Mouse (Mus musculus): Measurements from ENCODE around the gene Gm49345. TPM values are rescaled to one million over a fixed set of nuclear protein-coding genes. Genes with fewer than 3 reads are reported as not detected.
"Not testable (repeated sequence)": the region's sequence is repeated elsewhere in the genome, so short reads cannot be mapped to it uniquely, and the experiment has no call there.

Gene Gm49345
- 0.30 TPM for polyA plus RNA-seq (2012; fragmentation: generic; extraction: Trizol)

DNA sequence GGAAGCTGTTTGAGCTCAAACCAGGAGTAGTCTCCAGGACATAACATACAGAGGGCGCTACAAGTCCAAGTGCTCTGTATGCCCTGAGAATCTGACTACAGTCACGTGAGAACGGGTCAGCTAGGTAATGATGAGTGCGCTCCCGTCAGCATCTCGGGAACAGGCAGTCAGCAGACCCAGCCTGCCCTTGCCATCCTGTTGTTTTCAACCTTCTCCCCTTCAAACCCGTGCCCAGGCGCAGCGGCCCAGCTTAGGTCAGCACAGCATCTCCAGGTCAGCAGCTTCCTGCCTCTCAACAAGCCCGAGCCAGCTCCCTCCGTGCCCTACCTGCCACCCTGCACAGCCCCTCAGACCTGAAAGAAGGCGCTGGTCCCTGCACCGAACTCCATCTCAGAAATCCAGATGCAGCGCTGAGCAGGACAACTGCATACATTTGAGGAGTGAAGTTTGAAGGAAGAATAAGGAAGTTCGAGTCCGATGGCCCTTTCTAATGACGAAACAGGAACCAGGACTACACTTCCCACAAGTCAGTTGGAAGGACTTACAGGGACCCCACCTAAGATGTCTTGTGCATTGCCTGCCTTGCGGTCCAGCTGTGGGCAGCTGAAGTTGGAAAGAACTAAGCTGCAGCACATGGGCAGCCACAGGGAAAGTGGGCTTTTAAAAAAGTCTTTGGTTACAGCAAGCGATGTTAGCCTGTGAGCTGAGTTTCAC, at the start of gene Gm49345, which contains the start of gene Zfp729a:
Gm49345 (minus strand) TSS at position 476 of the 714 bp plus-strand sequence.
Zfp729a (minus strand) TSS at position 498 of the 714 bp plus-strand sequence.
- peak within 1 kb of the TSS; percentile 73 for H3K4me2 ChIP-seq (ENCODE audit: low read depth)
- TF ChIP-seq USF1 (IDR thresholded peaks at IDR 0.05; ENCODE audit: low read depth) (peak; percentile 63), POLR2A (IDR thresholded peaks at IDR 0.05; ENCODE audit: insufficient read length, low read depth) (peak; percentile 45), MYOD1 (IDR thresholded peaks at IDR 0.05; ENCODE audit: control insufficient read depth in 1 of 3, insufficient read length in 2 of 3, low read depth in 2 of 3) (no peak), REST (IDR thresholded peaks at IDR 0.05; ENCODE audit: insufficient read depth, insufficient read length) (no peak), CEBPB (IDR thresholded peaks at IDR 0.05; ENCODE audit: insufficient read depth, poor library complexity, severe bottlenecking) (no peak), TCF12 (IDR thresholded peaks at IDR 0.05; ENCODE audit: insufficient read depth, poor library complexity, severe bottlenecking) (no peak), MYOG (IDR thresholded peaks at IDR 0.05; ENCODE audit: control insufficient read depth in 1 of 3, insufficient read depth in 1 of 3, insufficient read length in 2 of 3, low read depth in 2 of 3) (no peak), POLR2AphosphoS2 (IDR thresholded peaks at IDR 0.05; ENCODE audit: insufficient read length, low read depth) (no peak), MAX (IDR thresholded peaks at IDR 0.05; ENCODE audit: low read depth) (peak; percentile 85), E2F4 (IDR thresholded peaks at IDR 0.05; ENCODE audit: insufficient read depth) (no peak), SRF (IDR thresholded peaks at IDR 0.05; ENCODE audit: control insufficient read depth, insufficient read length, low read depth) (no peak), TCF3 (IDR thresholded peaks at IDR 0.05; ENCODE audit: insufficient read length, low read depth) (no peak)
- H3ac ChIP-seq (ENCODE audit: control insufficient read depth, insufficient read length) = peak within 1 kb of the TSS; percentile 69
- H3K27me3 ChIP-seq (ENCODE audit: control insufficient read depth, insufficient read depth, insufficient read length) = no peaks in the 10 kb centered on the region
- peak within 1 kb of the TSS; percentile 42 for H3K4me3 ChIP-seq
- H3K36me3 ChIP-seq (ENCODE audit: control insufficient read depth, insufficient read depth) = no peaks in the 10 kb centered on the region
- peaks cover 7% of the 10 kb centered on the region for H3K79me2 ChIP-seq (ENCODE audit: control insufficient read depth, insufficient read depth)

DNA sequence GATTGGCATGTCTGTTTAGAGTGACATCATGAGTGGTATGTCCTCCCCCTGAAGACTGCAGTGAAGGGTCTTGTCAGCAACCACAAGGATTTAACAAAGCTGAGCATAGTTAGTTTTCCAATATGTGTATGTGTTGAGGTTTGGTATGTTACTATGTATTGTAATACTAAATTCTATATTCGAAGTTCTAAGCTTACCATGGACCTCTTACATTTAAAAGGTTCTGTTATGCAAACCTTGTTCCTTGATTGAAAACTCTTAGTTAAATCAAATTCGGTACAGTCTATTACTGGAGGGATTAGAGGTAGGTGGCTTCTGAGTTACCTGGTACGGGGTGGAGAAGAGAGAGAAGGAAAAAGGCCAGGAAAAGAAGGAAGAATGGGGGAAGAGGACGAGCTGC, 49.4 kb upstream of the Gm49345 start, which contains the start of gene Zfp738:
Zfp738 (minus strand) TSS at position 101 of the 400 bp plus-strand sequence.
- no peak within 1 kb of the TSS for H3K4me2 ChIP-seq (ENCODE audit: low read depth)
- H3K4me3 ChIP-seq = no peak within 1 kb of the TSS
- TF ChIP-seq USF1 (IDR thresholded peaks at IDR 0.05; ENCODE audit: low read depth) (no peak), CEBPB (IDR thresholded peaks at IDR 0.05; ENCODE audit: insufficient read depth, poor library complexity, severe bottlenecking) (no peak), MYOG (IDR thresholded peaks at IDR 0.05; ENCODE audit: control insufficient read depth in 1 of 3, insufficient read depth in 1 of 3, insufficient read length in 2 of 3, low read depth in 2 of 3) (no peak), TCF3 (IDR thresholded peaks at IDR 0.05; ENCODE audit: insufficient read length, low read depth) (no peak), MYOD1 (IDR thresholded peaks at IDR 0.05; ENCODE audit: control insufficient read depth in 1 of 3, insufficient read length in 2 of 3, low read depth in 2 of 3) (no peak), SRF (IDR thresholded peaks at IDR 0.05; ENCODE audit: control insufficient read depth, insufficient read length, low read depth) (no peak), TCF12 (IDR thresholded peaks at IDR 0.05; ENCODE audit: insufficient read depth, poor library complexity, severe bottlenecking) (no peak), MAX (IDR thresholded peaks at IDR 0.05; ENCODE audit: low read depth) (no peak), POLR2A (IDR thresholded peaks at IDR 0.05; ENCODE audit: insufficient read length, low read depth) (no peak), REST (IDR thresholded peaks at IDR 0.05; ENCODE audit: insufficient read depth, insufficient read length) (no peak), E2F4 (IDR thresholded peaks at IDR 0.05; ENCODE audit: insufficient read depth) (no peak), POLR2AphosphoS2 (IDR thresholded peaks at IDR 0.05; ENCODE audit: insufficient read length, low read depth) (no peak)
- no peaks in the 10 kb centered on the region for H3K27me3 ChIP-seq (ENCODE audit: control insufficient read depth, insufficient read depth, insufficient read length)
- H3K36me3 ChIP-seq (ENCODE audit: control insufficient read depth, insufficient read depth) = no peaks in the 10 kb centered on the region
- no peak within 1 kb of the TSS for H3ac ChIP-seq (ENCODE audit: control insufficient read depth, insufficient read length)
- no peaks in the 10 kb centered on the region for H3K79me2 ChIP-seq (ENCODE audit: control insufficient read depth, insufficient read depth)

DNA sequence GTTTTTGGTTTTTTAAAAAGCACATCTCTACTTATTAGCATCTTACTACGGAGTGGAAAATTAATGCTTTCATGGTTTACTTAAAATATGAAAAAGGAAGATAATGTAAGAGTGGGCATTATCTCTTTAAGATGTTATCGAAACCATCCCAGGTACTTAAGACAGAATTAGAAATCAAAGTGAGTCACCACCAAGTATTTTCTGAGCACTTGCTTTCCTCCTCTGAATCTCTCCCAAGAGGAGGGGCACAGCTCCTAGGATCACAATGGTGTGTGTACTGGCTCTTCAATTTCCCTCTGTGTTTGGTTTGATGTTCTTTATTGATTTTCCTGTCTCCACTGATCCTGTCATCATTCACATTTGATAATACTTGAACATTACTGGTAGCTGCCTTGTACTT, 46.3 kb upstream of the Gm49345 start:
- H3K4me3 ChIP-seq = peak overlapping the region; percentile 54

DNA sequence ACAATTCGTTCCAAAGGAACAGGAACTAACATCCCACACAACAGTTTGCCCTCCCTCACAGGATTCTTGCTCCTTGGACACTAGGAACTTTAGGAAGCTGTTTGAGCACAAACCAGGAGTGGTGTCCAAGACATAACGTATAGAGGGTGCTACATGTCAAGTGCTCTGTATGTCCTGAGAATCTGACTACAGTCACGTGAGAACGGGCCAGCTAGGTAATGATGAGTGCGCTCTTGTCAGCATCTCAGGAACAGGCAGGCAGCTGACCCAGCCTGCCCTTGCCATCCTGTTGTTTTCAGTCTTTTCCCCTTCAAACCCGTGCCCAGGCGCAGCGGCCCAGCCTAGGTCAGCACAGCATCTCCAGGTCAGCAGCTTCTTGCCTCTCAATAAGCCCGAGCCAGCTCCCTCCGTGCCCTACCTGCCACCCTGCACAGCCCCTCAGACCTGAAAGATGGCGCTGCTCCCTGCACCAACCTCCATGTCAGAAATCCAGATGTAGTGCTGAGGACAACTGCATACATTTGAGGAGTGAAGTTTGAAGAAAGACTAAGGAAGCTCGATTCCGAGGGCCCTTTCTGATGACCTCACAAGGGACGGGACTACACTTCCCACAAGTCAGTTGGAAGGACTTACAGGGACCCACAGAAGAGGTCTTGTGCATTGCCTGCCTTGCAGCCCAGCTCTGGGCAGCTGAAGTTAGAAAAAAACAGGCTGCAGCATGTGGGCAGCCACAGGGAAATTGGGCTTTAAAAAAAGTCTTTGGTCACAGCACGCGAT, 45.6 kb upstream of the Gm49345 start:
- H3ac ChIP-seq (ENCODE audit: control insufficient read depth, insufficient read length) = peak overlapping the region; percentile 37
- TF ChIP-seq POLR2AphosphoS2 (IDR thresholded peaks at IDR 0.05; ENCODE audit: insufficient read length, low read depth) (peak; percentile 10), SRF (IDR thresholded peaks at IDR 0.05; ENCODE audit: control insufficient read depth, insufficient read length, low read depth) (peak; percentile 49), MAX (IDR thresholded peaks at IDR 0.05; ENCODE audit: low read depth) (peak; percentile 94)
- H3K4me2 ChIP-seq (ENCODE audit: low read depth) = peak overlapping the region; percentile 95
- not testable (repeated sequence) for H3K36me3 ChIP-seq (ENCODE audit: control insufficient read depth, insufficient read depth); H3K79me2 ChIP-seq (ENCODE audit: control insufficient read depth, insufficient read depth); H3K27me3 ChIP-seq (ENCODE audit: control insufficient read depth, insufficient read depth, insufficient read length)
- H3K4me3 ChIP-seq = peak overlapping the region; percentile 54

More for the DNA sequence above, 46.3 kb upstream of the Gm49345 start:
- H3K79me2 ChIP-seq (ENCODE audit: control insufficient read depth, insufficient read depth); H3K36me3 ChIP-seq (ENCODE audit: control insufficient read depth, insufficient read depth); H3ac ChIP-seq (ENCODE audit: control insufficient read depth, insufficient read length); H3K27me3 ChIP-seq (ENCODE audit: control insufficient read depth, insufficient read depth, insufficient read length): not testable (repeated sequence)
- peak overlapping the region; percentile 95 for H3K4me2 ChIP-seq (ENCODE audit: low read depth)

DNA sequence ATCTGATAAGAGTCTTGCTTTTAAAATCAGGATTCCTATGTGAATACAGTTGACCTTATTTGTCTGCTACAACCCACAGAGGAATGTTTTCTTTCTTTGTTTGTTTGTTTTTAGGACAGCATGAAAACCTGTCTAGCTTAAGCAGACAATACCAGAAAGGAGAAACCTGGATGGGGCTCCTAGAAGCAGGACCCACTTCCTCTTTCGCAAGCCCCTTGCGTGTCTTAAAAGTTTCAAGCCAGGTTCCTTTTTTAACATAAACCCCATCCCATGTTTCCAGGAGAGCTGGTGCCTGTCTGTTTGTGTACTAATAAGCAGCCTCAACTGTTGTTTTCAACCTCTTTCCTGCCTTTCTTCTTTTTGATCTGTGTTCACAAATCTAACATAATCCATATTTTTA, 37.3 kb upstream of the Gm49345 start:
- no peak for TF ChIP-seq E2F4 (IDR thresholded peaks at IDR 0.05; ENCODE audit: insufficient read depth)
- TF ChIP-seq MYOG (IDR thresholded peaks at IDR 0.05; ENCODE audit: control insufficient read depth in 1 of 3, insufficient read depth in 1 of 3, insufficient read length in 2 of 3, low read depth in 2 of 3) = no peak
- no peak for TF ChIP-seq CEBPB (IDR thresholded peaks at IDR 0.05; ENCODE audit: insufficient read depth, poor library complexity, severe bottlenecking)
- TF ChIP-seq MAX (IDR thresholded peaks at IDR 0.05; ENCODE audit: low read depth) = no peak
- no peak for TF ChIP-seq USF1 (IDR thresholded peaks at IDR 0.05; ENCODE audit: low read depth)
- TF ChIP-seq SRF (IDR thresholded peaks at IDR 0.05; ENCODE audit: control insufficient read depth, insufficient read length, low read depth) = no peak
- no peak for TF ChIP-seq MYOD1 (IDR thresholded peaks at IDR 0.05; ENCODE audit: control insufficient read depth in 1 of 3, insufficient read length in 2 of 3, low read depth in 2 of 3)
- TF ChIP-seq TCF3 (IDR thresholded peaks at IDR 0.05; ENCODE audit: insufficient read length, low read depth) = no peak
- TF ChIP-seq TCF12 (IDR thresholded peaks at IDR 0.05; ENCODE audit: insufficient read depth, poor library complexity, severe bottlenecking) = no peak
- TF ChIP-seq REST (IDR thresholded peaks at IDR 0.05; ENCODE audit: insufficient read depth, insufficient read length) = no peak
- TF ChIP-seq POLR2AphosphoS2 (IDR thresholded peaks at IDR 0.05; ENCODE audit: insufficient read length, low read depth) = no peak
- no peak for TF ChIP-seq POLR2A (IDR thresholded peaks at IDR 0.05; ENCODE audit: insufficient read length, low read depth)
- Histone ChIP-seq H3ac (ENCODE audit: control insufficient read depth, insufficient read length) (no peak overlapping the region), H3K27me3 (ENCODE audit: control insufficient read depth, insufficient read depth, insufficient read length) (no peaks in the 10 kb centered on the region), H3K4me3 (no peak overlapping the region), H3K79me2 (ENCODE audit: control insufficient read depth, insufficient read depth) (no peaks in the 10 kb centered on the region), H3K4me2 (ENCODE audit: low read depth) (no peak overlapping the region), H3K36me3 (ENCODE audit: control insufficient read depth, insufficient read depth) (no peaks in the 10 kb centered on the region)

Measured in myocyte (in vitro differentiated cells).